In genomic region chr8:69710624-69711023, GRCm38 (mm10) we compare ENCODE assay signal across 8 mouse cellular contexts. TPM values are rescaled to one million over a fixed set of nuclear protein-coding genes. Genes with fewer than 3 reads are reported as not detected.
DNase-seq lines count a peak whose midpoint lies in the region; ATAC-seq and TF ChIP-seq lines count a peak whose summit lies in the region.
"Not testable (repeated sequence)": the region's sequence is repeated elsewhere in the genome, so short reads cannot be mapped to it uniquely, and the experiment has no call there.

Zfp869 (minus strand) TSS chr8:69710724.

- not testable (repeated sequence) for ATAC-seq in limb, embryonic 14.5 days (ENCODE audit: low FRiP score, low read depth); midbrain, embryonic 11.5 days (ENCODE audit: low FRiP score); stomach, postnatal 0 days (ENCODE audit: low FRiP score, low TSS enrichment)

- not testable (repeated sequence) for H3K27me3 ChIP-seq in forebrain, embryonic 10.5 days (ENCODE audit: poor library complexity, severe bottlenecking); hindbrain, embryonic 10.5 days (ENCODE audit: insufficient read depth, poor library complexity, severe bottlenecking); limb, embryonic 14.5 days (ENCODE audit: control insufficient read depth, insufficient read depth, low read length); midbrain, embryonic 11.5 days (ENCODE audit: control insufficient read depth, insufficient read depth, low read length); stomach, postnatal 0 days (ENCODE audit: control insufficient read depth, insufficient read depth, low read length)

- H3K4me1 ChIP-seq in forebrain, embryonic 10.5 days: peaks cover 14% of the 10 kb centered on the region
- H3K4me1 ChIP-seq in hindbrain, embryonic 10.5 days (replicated peaks): peaks cover 12% of the 10 kb centered on the region
- H3K4me1 ChIP-seq in limb, embryonic 14.5 days (ENCODE audit: control insufficient read depth, insufficient read depth, low read length); midbrain, embryonic 11.5 days (ENCODE audit: control insufficient read depth, insufficient read depth, low read length); stomach, postnatal 0 days (replicated peaks; ENCODE audit: control insufficient read depth, insufficient read depth): not testable (repeated sequence)

- peaks cover 15% of the 10 kb centered on the region for H3K9me3 ChIP-seq in forebrain, embryonic 10.5 days
- peaks cover 15% of the 10 kb centered on the region; the same call in 1 of the 2 replicates for H3K9me3 ChIP-seq in hindbrain, embryonic 10.5 days
- H3K9me3 ChIP-seq in limb, embryonic 14.5 days (ENCODE audit: control insufficient read depth, low read length); midbrain, embryonic 11.5 days (ENCODE audit: control insufficient read depth, low read length); stomach, postnatal 0 days (ENCODE audit: control insufficient read depth, low read length): not testable (repeated sequence)

- not testable (repeated sequence) for H3K27ac ChIP-seq in forebrain, embryonic 10.5 days; hindbrain, embryonic 10.5 days; limb, embryonic 14.5 days (replicated peaks; ENCODE audit: low read depth, low read length); midbrain, embryonic 11.5 days (ENCODE audit: low read depth, low read length); stomach, postnatal 0 days (replicated peaks)

- H3K36me3 ChIP-seq in forebrain, embryonic 10.5 days (replicated peaks): peaks cover 82% of the 10 kb centered on the region
- peaks cover 81% of the 10 kb centered on the region for H3K36me3 ChIP-seq in hindbrain, embryonic 10.5 days
- peaks cover 56% of the 10 kb centered on the region for H3K36me3 ChIP-seq in limb, embryonic 14.5 days (ENCODE audit: control insufficient read depth, insufficient read depth, low read length)
- peaks cover 36% of the 10 kb centered on the region for H3K36me3 ChIP-seq in midbrain, embryonic 11.5 days (ENCODE audit: control insufficient read depth, insufficient read depth, low read length)
- H3K36me3 ChIP-seq in stomach, postnatal 0 days (ENCODE audit: control insufficient read depth, insufficient read depth, low read length): peaks cover 37% of the 10 kb centered on the region

- not testable (repeated sequence) for TF ChIP-seq CTCF in stomach, postnatal 0 days (IDR thresholded peaks at IDR 0.05; ENCODE audit: low read depth)

- H3K9ac ChIP-seq in limb, embryonic 14.5 days (ENCODE audit: low read depth, low read length, severe bottlenecking); midbrain, embryonic 11.5 days (ENCODE audit: low read length); stomach, postnatal 0 days (ENCODE audit: low read length): not testable (repeated sequence)

- not testable (repeated sequence) for H3K4me3 ChIP-seq in forebrain, embryonic 10.5 days; hindbrain, embryonic 10.5 days; limb, embryonic 14.5 days (replicated peaks; ENCODE audit: low read length); midbrain, embryonic 11.5 days (ENCODE audit: low read depth, low read length); stomach, postnatal 0 days (ENCODE audit: low read depth, low read length)

- DNase-seq in adrenal gland, postnatal 25 days; forebrain, embryonic 10.5 days (ENCODE audit: extremely low spot score, low spot score); heart, adult 18-20 months; hindbrain, embryonic 10.5 days (ENCODE audit: low spot score); layer of hippocampus, adult 8-10 months (ENCODE audit: low spot score in 2 of 2); limb, embryonic 14.5 days (ENCODE audit: low spot score); midbrain, embryonic 11.5 days (ENCODE audit: low spot score, missing footprints); stomach, postnatal 0 days (ENCODE audit: low spot score): not testable (repeated sequence)

- not testable (repeated sequence) for TF ChIP-seq EP300 in stomach, postnatal 0 days (optimal IDR thresholded peaks at IDR 0.05)

- TF ChIP-seq POLR2A in limb, embryonic 14.5 days (IDR thresholded peaks at IDR 0.05; ENCODE audit: borderline replicate concordance, extremely low read depth, insufficient read depth, insufficient read length): not testable (repeated sequence)

- 94% methylated on average over 10 of the region's 10 CpGs for WGBS in forebrain, embryonic 10.5 days
- 98% methylated on average over 10 of the region's 10 CpGs for WGBS in hindbrain, embryonic 10.5 days
- WGBS in limb, embryonic 14.5 days: 97% methylated on average over 8 of the region's 10 CpGs
- WGBS in midbrain, embryonic 11.5 days: 95% methylated on average over 10 of the region's 10 CpGs
- 97% methylated on average over 8 of the region's 10 CpGs for WGBS in stomach, postnatal 0 days

- not testable (repeated sequence) for H3K4me2 ChIP-seq in limb, embryonic 14.5 days (replicated peaks; ENCODE audit: low read depth, low read length, severe bottlenecking); midbrain, embryonic 11.5 days; stomach, postnatal 0 days (replicated peaks; ENCODE audit: low read depth)

RNA-seq across cellular contexts. Expression of gene Zfp869, which starts in this region (rescaled TPM):
- 21.9 and 24.9 TPM in 2 replicates for total RNA-seq in adrenal gland, postnatal 25 days (2021)
- 31.6 and 33.6 TPM in 2 replicates for polyA plus RNA-seq in forebrain, embryonic 10.5 days (2016; fragmentation: Nextera tagmentation; extraction: Ambion mirVana)
- total RNA-seq in heart, adult 18-20 months (2021): 10 to 100 TPM; 13.3 to 16.4 TPM
- polyA plus RNA-seq in hindbrain, embryonic 10.5 days (2016; fragmentation: Nextera tagmentation; extraction: Ambion mirVana): 28.0 and 34.2 TPM in 2 replicates
- 10 to 100 TPM; 20.8 to 23.9 (median 23.1) TPM for total RNA-seq in layer of hippocampus, adult 8-10 months (2022)
- 11.5 and 16.8 TPM in 2 replicates for polyA plus RNA-seq in limb, embryonic 14.5 days (2012; rRNA removed)
- polyA plus RNA-seq in limb, embryonic 14.5 days (2014; fragmentation: Nextera tagmentation; extraction: Ambion mirVana): 32.4 and 32.5 TPM in 2 replicates
- 34.9 and 38.6 TPM in 2 replicates for polyA plus RNA-seq in midbrain, embryonic 11.5 days (2014; fragmentation: Nextera tagmentation; extraction: Ambion mirVana)
- polyA plus RNA-seq in stomach, postnatal 0 days (2015; fragmentation: Nextera tagmentation; extraction: Ambion mirVana): 11.1 and 12.3 TPM in 2 replicates
